Mouse (Mus musculus) midbrain, embryonic 12.5 days (tissue): Measurements from ENCODE around the gene Hmx2. TPM values are rescaled to one million over a fixed set of nuclear protein-coding genes. Genes with fewer than 3 reads are reported as not detected.

Experiments used
- ATAC-seq: fragments of 200-750 bp; cut with Nextera tagmentation; 2 replicates; pipeline ENCODE4 v1.8.0; 2017; ENCODE audit warnings: low read depth, moderate TSS enrichment, moderate library complexity; ENCODE audit not compliant: low FRiP score
- H3K27ac ChIP-seq: fragments of 300-500 bp; sonication (generic); replicated peaks from 2 replicates; pipeline ENCODE4 v1.5.1; 2016; ENCODE audit warnings: mild to moderate bottlenecking
- H3K27me3 ChIP-seq: fragments of 300-500 bp; sonication (generic); 2 replicates; pipeline ENCODE4 v1.6.1; 2016; ENCODE audit warnings: mild to moderate bottlenecking
- H3K36me3 ChIP-seq: fragments of 300-500 bp; sonication (generic); 2 replicates; pipeline ENCODE4 v1.6.1; 2016
- H3K4me1 ChIP-seq: fragments of 300-500 bp; sonication (generic); 2 replicates; pipeline ENCODE4 v1.6.1; 2016
- H3K4me2 ChIP-seq: fragments of 300-500 bp; sonication (generic); replicated peaks from 2 replicates; pipeline ENCODE4 v1.6.1; 2016; ENCODE audit warnings: mild to moderate bottlenecking, moderate library complexity
- H3K4me3 ChIP-seq: fragments of 300-500 bp; sonication (generic); 2 replicates; pipeline ENCODE4 v1.5.1; 2016; ENCODE audit warnings: mild to moderate bottlenecking
- H3K9ac ChIP-seq: fragments of 300-500 bp; sonication (generic); replicated peaks from 2 replicates; pipeline ENCODE4 v1.6.1; 2016; ENCODE audit warnings: mild to moderate bottlenecking, moderate library complexity
- H3K9me3 ChIP-seq: fragments of 300-500 bp; sonication (generic); 2 replicates; pipeline ENCODE4 v1.6.1; 2016; ENCODE audit warnings: mild to moderate bottlenecking
- WGBS: fragments of 180-500 bp; shearing (Covaris S2); methylation state at CpG from one replicate; pipeline ENCODE4 v1.1.7; 2016; 5-methylcytosine and 5-hydroxymethylcytosine counted together
- polyA plus RNA-seq: library from polyadenylated mRNA; unstranded; fragments of >200 nt; fragmentation: Nextera tagmentation; extraction: Ambion mirVana; gene quantifications from 2 replicates; pipeline ENCODE4 v1.2.1, GENCODE M21; 2016

Gene Hmx2
- polyA plus RNA-seq, 1 experiment from 2014 or later, result 0.34 TPM

DNA sequence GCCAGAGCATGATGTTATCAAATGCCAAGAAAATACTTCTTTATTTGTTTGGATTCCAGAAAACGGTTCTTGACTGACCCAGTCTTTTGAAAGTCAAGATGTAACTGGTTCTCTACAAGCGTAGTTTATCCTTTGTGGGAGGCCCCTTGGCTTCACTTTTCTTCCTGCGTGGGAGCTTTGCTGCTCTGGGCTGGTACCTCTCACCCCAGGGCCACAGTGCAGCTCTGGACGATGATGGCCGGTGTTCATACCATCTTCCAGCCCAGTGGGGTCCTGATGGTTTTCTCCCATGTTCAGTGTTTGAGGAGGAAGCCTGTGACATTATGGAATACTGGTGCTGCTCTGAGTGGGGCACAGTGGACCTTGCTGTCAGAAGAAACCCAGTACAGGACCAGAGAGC, 1.1 kb upstream of the Hmx2 start:
- 1% methylated on average over 5 of the region's 5 CpGs for WGBS
- no peak overlapping the region for H3K4me3 ChIP-seq
- H3K36me3 ChIP-seq, result no peaks in the 10 kb centered on the region
- H3K9me3 ChIP-seq, result no peaks in the 10 kb centered on the region
- H3K27ac ChIP-seq, result no peak overlapping the region
- H3K9ac ChIP-seq, result no peak overlapping the region
- H3K4me2 ChIP-seq, result no peak overlapping the region
- H3K27me3 ChIP-seq, result peaks cover 98% of the 10 kb centered on the region
- H3K4me1 ChIP-seq, result peaks cover 23% of the 10 kb centered on the region
- ATAC-seq, result no peak

GRCm38 (mm10) chr7:131551471-131551870, 2.9 kb downstream of the Hmx2 start:
- Histone ChIP-seq H3K9ac (no peak overlapping the region), H3K27ac (no peak overlapping the region), H3K9me3 (no peaks in the 10 kb centered on the region), H3K27me3 (peaks cover 98% of the 10 kb centered on the region), H3K36me3 (no peaks in the 10 kb centered on the region), H3K4me1 (peaks cover 17% of the 10 kb centered on the region), H3K4me3 (no peak overlapping the region), H3K4me2 (no peak overlapping the region)
- WGBS, result 0% methylated on average over 4 of the region's 4 CpGs
- ATAC-seq, result no peak

DNA sequence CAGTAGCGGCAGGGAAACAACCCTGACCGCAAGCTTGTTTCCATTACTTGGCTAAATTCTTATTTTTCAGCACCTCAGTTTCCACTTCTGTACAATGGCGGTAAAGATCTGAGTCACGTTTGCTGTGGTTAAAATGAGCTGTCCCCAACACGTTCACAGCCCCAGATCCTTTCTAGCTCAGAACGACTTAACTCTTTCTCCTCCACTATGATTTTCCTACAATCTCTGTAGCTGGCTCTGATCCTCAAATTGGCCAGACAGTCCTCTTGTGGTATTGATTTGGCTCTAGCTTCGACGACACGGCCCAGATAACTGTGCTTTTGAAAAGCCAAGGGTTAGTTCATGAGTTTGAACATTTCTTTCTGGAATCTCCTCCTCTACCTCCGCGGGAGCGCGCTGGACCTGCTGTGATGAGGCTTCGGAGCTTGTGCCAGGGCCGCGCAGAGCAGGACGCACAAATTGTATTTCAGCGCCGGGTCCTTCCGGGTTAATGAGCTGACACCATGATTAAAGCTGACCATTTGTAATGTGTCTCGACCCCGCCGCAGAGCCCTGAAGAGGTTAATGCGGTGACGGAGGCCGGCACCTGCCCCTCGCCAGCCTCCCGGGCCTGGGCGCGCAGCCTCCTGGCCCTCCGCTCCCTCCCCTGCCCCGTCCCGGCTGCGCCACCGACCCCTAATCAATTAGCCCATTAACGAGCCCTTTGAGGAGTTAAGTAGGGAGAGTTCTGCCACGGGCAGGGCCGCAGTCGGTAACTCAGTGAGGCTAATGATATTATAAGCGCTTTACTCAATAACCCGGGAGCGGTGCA, 3.6 kb downstream of the Hmx2 start:
- ATAC-seq, result no peak
- under 1% methylated on average over 42 of the region's 42 CpGs for WGBS
- no peak overlapping the region for H3K4me2 ChIP-seq
- H3K4me3 ChIP-seq, result no peak overlapping the region
- no peaks in the 10 kb centered on the region for H3K36me3 ChIP-seq
- no peaks in the 10 kb centered on the region for H3K9me3 ChIP-seq
- no peak overlapping the region for H3K27ac ChIP-seq
- H3K9ac ChIP-seq, result no peak overlapping the region
- peaks cover 98% of the 10 kb centered on the region for H3K27me3 ChIP-seq
- peaks cover 20% of the 10 kb centered on the region for H3K4me1 ChIP-seq

- no peak overlapping the region for H3K27ac ChIP-seq
- H3K36me3 ChIP-seq, result no peaks in the 10 kb centered on the region
- no peak overlapping the region for H3K9ac ChIP-seq
- 3% methylated on average over 5 of the region's 5 CpGs for WGBS
- peaks cover 20% of the 10 kb centered on the region for H3K4me1 ChIP-seq
- H3K27me3 ChIP-seq, result peaks cover 98% of the 10 kb centered on the region
- no peak for ATAC-seq
- H3K4me3 ChIP-seq, result no peak overlapping the region
- no peak overlapping the region for H3K4me2 ChIP-seq
- H3K9me3 ChIP-seq, result no peaks in the 10 kb centered on the region
Observed at GRCm38 (mm10) chr7:131552781-131553180, 4.2 kb downstream of the Hmx2 start.

- Histone ChIP-seq H3K27me3 (peaks cover 98% of the 10 kb centered on the region), H3K4me1 (peaks cover 20% of the 10 kb centered on the region), H3K9me3 (no peaks in the 10 kb centered on the region), H3K36me3 (no peaks in the 10 kb centered on the region), H3K4me2 (peak overlapping the region; percentile 67), H3K27ac (no peak overlapping the region), H3K9ac (peak overlapping the region; percentile 29; the same call in 1 of the 2 replicates), H3K4me3 (peak overlapping the region; percentile 42)
- peak; percentile 52 for ATAC-seq
- WGBS, result under 1% methylated on average over 39 of the region's 39 CpGs
Observed at GRCm38 (mm10) chr7:131553771-131554175, 5.2 kb downstream of the Hmx2 start.

DNA sequence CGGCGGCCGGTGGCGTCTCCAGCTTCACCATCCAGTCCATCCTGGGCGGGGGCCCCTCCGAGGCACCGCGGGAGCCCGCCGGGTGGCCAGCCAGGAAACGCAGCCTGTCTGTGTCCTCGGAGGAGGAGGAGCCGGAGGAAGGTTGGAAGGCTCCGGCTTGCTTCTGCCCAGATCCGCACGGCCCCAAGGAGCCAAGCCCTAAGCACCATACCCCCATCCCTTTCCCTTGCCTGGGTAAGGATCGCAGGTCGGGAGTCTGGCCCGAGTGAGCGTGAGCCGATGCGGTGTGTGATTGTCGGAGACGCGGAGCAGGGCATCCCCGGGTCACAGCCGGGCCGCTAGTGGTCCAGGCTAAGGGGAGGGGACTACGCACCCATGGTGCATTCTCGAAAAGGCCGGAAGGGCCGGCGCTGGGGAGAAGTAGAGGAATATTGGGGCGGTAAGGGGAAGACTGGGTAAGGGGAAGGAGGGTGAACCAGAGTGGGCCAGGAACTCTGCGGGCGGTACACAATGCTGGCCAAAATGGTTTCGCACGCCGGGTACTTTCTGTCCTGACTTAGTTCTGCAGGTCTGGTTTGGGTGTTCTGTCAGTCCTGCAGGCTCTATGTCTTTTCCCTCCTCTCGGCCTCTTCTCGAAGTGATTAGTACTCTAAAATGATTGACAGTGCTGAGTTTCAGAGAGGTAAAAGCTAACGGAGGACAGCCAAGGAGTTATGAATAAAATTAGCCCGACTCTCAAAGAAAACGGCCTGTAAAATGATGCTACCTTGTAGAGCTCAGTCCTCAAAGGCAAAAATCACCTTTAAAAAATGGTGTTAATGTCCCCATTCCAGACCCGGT, 6.0 kb downstream of the Hmx2 start:
- Histone ChIP-seq H3K4me1 (peaks cover 20% of the 10 kb centered on the region), H3K9ac (peak overlapping the region; percentile 29; the same call in 1 of the 2 replicates), H3K4me3 (peak overlapping the region; percentile 42), H3K27me3 (peaks cover 96% of the 10 kb centered on the region), H3K4me2 (peak overlapping the region; percentile 67), H3K9me3 (no peaks in the 10 kb centered on the region), H3K36me3 (no peaks in the 10 kb centered on the region), H3K27ac (no peak overlapping the region)
- under 1% methylated on average over 45 of the region's 45 CpGs for WGBS
- ATAC-seq, result peak; percentile 48; the same call in 1 of the 2 replicates

DNA sequence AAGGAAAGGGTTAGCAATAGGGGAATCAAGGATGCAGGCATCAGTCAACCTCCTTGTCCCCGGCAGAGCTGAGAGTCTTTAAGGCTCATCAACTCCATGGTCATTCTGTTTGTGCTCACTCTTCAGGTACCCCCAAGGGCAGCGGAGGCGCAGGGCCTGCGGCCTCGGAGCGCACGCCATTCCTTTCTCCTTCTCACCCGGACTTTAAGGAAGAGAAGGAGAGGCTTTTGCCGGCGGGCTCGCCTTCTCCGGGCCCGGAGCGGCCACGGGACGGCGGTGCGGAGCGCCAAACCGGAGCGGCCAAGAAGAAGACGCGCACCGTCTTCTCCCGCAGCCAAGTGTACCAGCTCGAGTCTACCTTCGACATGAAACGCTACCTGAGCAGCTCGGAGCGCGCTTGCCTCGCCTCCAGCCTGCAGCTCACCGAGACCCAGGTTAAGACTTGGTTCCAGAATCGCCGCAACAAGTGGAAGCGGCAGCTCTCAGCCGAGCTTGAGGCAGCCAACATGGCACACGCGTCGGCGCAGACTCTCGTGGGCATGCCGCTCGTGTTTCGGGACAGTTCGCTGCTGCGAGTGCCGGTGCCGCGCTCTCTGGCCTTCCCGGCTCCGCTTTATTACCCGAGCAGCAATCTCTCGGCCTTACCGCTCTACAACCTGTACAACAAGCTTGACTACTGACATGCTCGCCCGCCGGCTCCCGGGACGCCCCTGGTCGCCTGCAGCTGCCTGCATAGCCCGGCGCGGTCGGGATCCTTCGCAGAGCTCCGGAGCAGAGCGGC, 6.9 kb downstream of the Hmx2 start:
- Histone ChIP-seq H3K4me3 (peak overlapping the region; percentile 21), H3K27me3 (peaks cover 87% of the 10 kb centered on the region), H3K36me3 (no peaks in the 10 kb centered on the region), H3K4me2 (peak overlapping the region; percentile 26), H3K4me1 (peaks cover 20% of the 10 kb centered on the region), H3K9me3 (no peaks in the 10 kb centered on the region), H3K9ac (no peak overlapping the region), H3K27ac (no peak overlapping the region)
- ATAC-seq, result no peak
- WGBS, result under 1% methylated on average over 67 of the region's 68 CpGs

- no peak overlapping the region for H3K9ac ChIP-seq
- 0 out of 2 replicates have a peak overlapping the region, but pooled peaks have one; percentile 26 for H3K4me2 ChIP-seq
- WGBS, result under 1% methylated on average over 9 of the region's 9 CpGs
- H3K27me3 ChIP-seq, result peaks cover 81% of the 10 kb centered on the region
- no peak overlapping the region for H3K27ac ChIP-seq
- ATAC-seq, result no peak
- H3K36me3 ChIP-seq, result no peaks in the 10 kb centered on the region
- peak overlapping the region; percentile 21; the same call in 1 of the 2 replicates for H3K4me3 ChIP-seq
- H3K4me1 ChIP-seq, result peaks cover 23% of the 10 kb centered on the region
- H3K9me3 ChIP-seq, result no peaks in the 10 kb centered on the region
Observed at GRCm38 (mm10) chr7:131556116-131556515, 7.5 kb downstream of the Hmx2 start.

- ATAC-seq, result no peak
- Histone ChIP-seq H3K36me3 (no peaks in the 10 kb centered on the region), H3K4me1 (peaks cover 25% of the 10 kb centered on the region), H3K9me3 (no peaks in the 10 kb centered on the region), H3K4me3 (0 out of 2 replicates have a peak overlapping the region, but pooled peaks have one; percentile 4), H3K27me3 (peaks cover 75% of the 10 kb centered on the region), H3K9ac (no peak overlapping the region), H3K4me2 (no peak overlapping the region), H3K27ac (no peak overlapping the region)
- WGBS, result under 1% methylated on average over 37 of the region's 37 CpGs
Observed at GRCm38 (mm10) chr7:131556541-131557271, 8.1 kb downstream of the Hmx2 start.

DNA sequence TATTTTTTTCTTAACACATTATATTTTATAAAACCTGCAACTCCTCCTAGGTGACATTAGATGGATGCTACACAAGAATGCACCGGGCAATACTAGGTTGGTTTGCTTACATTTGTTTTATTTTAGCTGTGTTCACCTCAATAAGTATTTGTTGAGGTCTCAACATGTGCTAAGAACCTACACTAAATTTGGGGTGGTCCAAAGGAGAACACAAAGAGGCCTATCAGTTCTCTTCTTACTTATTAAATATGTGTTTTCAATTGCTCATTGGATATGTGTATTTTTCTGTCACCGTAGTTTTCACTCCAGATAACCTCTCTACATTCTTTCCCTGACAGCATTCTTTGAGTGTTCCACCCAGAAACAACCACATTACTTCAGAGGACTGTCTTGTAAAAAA, 9.2 kb downstream of the Hmx2 start:
- ATAC-seq, result no peak
- Histone ChIP-seq H3K4me1 (peaks cover 32% of the 10 kb centered on the region), H3K4me3 (no peak overlapping the region), H3K36me3 (peaks cover 10% of the 10 kb centered on the region), H3K27me3 (peaks cover 65% of the 10 kb centered on the region), H3K4me2 (no peak overlapping the region), H3K9me3 (no peaks in the 10 kb centered on the region), H3K27ac (no peak overlapping the region), H3K9ac (no peak overlapping the region)
- 25% methylated on average over 2 of the region's 2 CpGs for WGBS
